Mouse (Mus musculus) neural tube, embryonic 11.5 days (tissue): ENCODE data around the gene 1600002K03Rik. TPM values are rescaled to one million over a fixed set of nuclear protein-coding genes. Genes with fewer than 3 reads are reported as not detected.

Experiments
- polyA plus RNA-seq: library from polyadenylated mRNA; unstranded; fragments of >200 nt; fragmentation: Nextera tagmentation; extraction: Ambion mirVana; gene quantifications from 2 replicates; pipeline ENCODE4 v1.2.1, GENCODE M21; 2014

The 1600002K03Rik gene
- polyA plus RNA-seq, 1 experiment from 2014 or later = 10.8 TPM

Other genes starting within 250 kb of the 1600002K03Rik start
- 7.0 and 8.5 TPM in 2 replicates for gene Arid3a, start 245.9 kb upstream of the 1600002K03Rik start, polyA plus RNA-seq
- 115 TPM in 2 replicates for gene Wdr18, start 212.8 kb upstream of the 1600002K03Rik start, polyA plus RNA-seq
- 0.16 and 0.30 TPM in 2 replicates for gene Grin3b, start 202.2 kb upstream of the 1600002K03Rik start, polyA plus RNA-seq
- gene Tmem259, start 188.6 kb upstream of the 1600002K03Rik start, polyA plus RNA-seq = 16.1 and 17.7 TPM in 2 replicates
- gene Cnn2, start 184.4 kb upstream of the 1600002K03Rik start, polyA plus RNA-seq = 167 and 187 TPM in 2 replicates
- 4.3 and 7.0 TPM in 2 replicates for gene Abca7, start 176.4 kb upstream of the 1600002K03Rik start, polyA plus RNA-seq
- gene Arhgap45, start 156.3 kb upstream of the 1600002K03Rik start, polyA plus RNA-seq = 4.6 and 4.9 TPM in 2 replicates
- gene Polr2e, start 133.1 kb upstream of the 1600002K03Rik start, polyA plus RNA-seq = 222 and 234 TPM in 2 replicates
- 540 and 570 TPM in 2 replicates for gene Gpx4, start 125.8 kb upstream of the 1600002K03Rik start, polyA plus RNA-seq
- 11.3 and 11.9 TPM in 2 replicates for gene Sbno2, start 67.4 kb upstream of the 1600002K03Rik start, polyA plus RNA-seq
- gene Stk11, start 57.1 kb upstream of the 1600002K03Rik start, polyA plus RNA-seq = 22.0 and 23.5 TPM in 2 replicates
- gene Atp5d, start 34.3 kb upstream of the 1600002K03Rik start, polyA plus RNA-seq = 376 and 386 TPM in 2 replicates
- 11.1 and 11.3 TPM in 2 replicates for gene Cbarp, start 32.1 kb upstream of the 1600002K03Rik start, polyA plus RNA-seq
- gene Midn, start 24.7 kb upstream of the 1600002K03Rik start, polyA plus RNA-seq = 70.0 and 78.2 TPM in 2 replicates
- 84.0 and 85.1 TPM in 2 replicates for gene Cirbp, start 7.0 kb upstream of the 1600002K03Rik start, polyA plus RNA-seq
- gene Efna2, start 6.5 kb downstream of the 1600002K03Rik start, polyA plus RNA-seq = 36.2 and 38.9 TPM in 2 replicates
- gene Mum1, start 53.5 kb downstream of the 1600002K03Rik start, polyA plus RNA-seq = 59.6 and 61.8 TPM in 2 replicates
- 247 and 261 TPM in 2 replicates for gene Ndufs7, start 76.2 kb downstream of the 1600002K03Rik start, polyA plus RNA-seq
- gene Gamt, start 88.1 kb downstream of the 1600002K03Rik start, polyA plus RNA-seq = 35.1 and 37.7 TPM in 2 replicates
- 49.8 and 51.9 TPM in 2 replicates for gene Dazap1, start 88.5 kb downstream of the 1600002K03Rik start, polyA plus RNA-seq
- 857 and 860 TPM in 2 replicates for gene Rps15, start 119.5 kb downstream of the 1600002K03Rik start, polyA plus RNA-seq
- gene Apc2, start 123.0 kb downstream of the 1600002K03Rik start, polyA plus RNA-seq = 81.4 and 81.7 TPM in 2 replicates
- 37.3 and 40.5 TPM in 2 replicates for gene 2310011J03Rik, start 147.6 kb downstream of the 1600002K03Rik start, polyA plus RNA-seq
- 2.0 and 2.4 TPM in 2 replicates for gene Pcsk4, start 156.6 kb downstream of the 1600002K03Rik start, polyA plus RNA-seq
- gene Reep6, start 157.0 kb downstream of the 1600002K03Rik start, polyA plus RNA-seq = 4.2 and 5.5 TPM in 2 replicates
- 0.17 and 0.27 TPM in 2 replicates for gene Adamtsl5, start 175.5 kb downstream of the 1600002K03Rik start, polyA plus RNA-seq
- gene Plk5, start 183.5 kb downstream of the 1600002K03Rik start, polyA plus RNA-seq = 0.17 TPM in 1 of 2 replicates, not detected in the other
- 12.6 and 15.5 TPM in 2 replicates for gene Mex3d, start 214.7 kb downstream of the 1600002K03Rik start, polyA plus RNA-seq
- gene Mbd3, start 226.6 kb downstream of the 1600002K03Rik start, polyA plus RNA-seq = 262 and 271 TPM in 2 replicates
- 494 and 521 TPM in 2 replicates for gene Uqcr11, start 233.9 kb downstream of the 1600002K03Rik start, polyA plus RNA-seq